Mouse (Mus musculus): Measurements from ENCODE around the gene Sycn. TPM values are rescaled to one million over a fixed set of nuclear protein-coding genes. Genes with fewer than 3 reads are reported as not detected.
"Not testable (repeated sequence)": the region's sequence is repeated elsewhere in the genome, so short reads cannot be mapped to it uniquely, and the experiment has no call there.

Gene Sycn
- polyA plus RNA-seq (2015; fragmentation: Nextera tagmentation; extraction: Ambion mirVana), result not detected in 2 replicates

- Histone ChIP-seq H3K9ac (replicated peaks) (no peak within 1 kb of the TSS), H3K4me3 (no peak within 1 kb of the TSS), H3K9me3 (no peaks in the 10 kb centered on the region), H3K4me2 (replicated peaks) (no peak within 1 kb of the TSS), H3K4me1 (peaks cover 7% of the 10 kb centered on the region; the same call in 1 of the 2 replicates), H3K27ac (replicated peaks) (no peak within 1 kb of the TSS), H3K36me3 (no peaks in the 10 kb centered on the region), H3K27me3 (peaks cover 16% of the 10 kb centered on the region)
- no peak for ATAC-seq (replicated peaks)
- 90% methylated on average over 4 of the region's 4 CpGs for WGBS
Measured at GRCm38 (mm10) chr7:28540526-28540925, at the start of gene Sycn. Gene Sycn, plus strand, starts transcription at chr7:28540885.

DNA sequence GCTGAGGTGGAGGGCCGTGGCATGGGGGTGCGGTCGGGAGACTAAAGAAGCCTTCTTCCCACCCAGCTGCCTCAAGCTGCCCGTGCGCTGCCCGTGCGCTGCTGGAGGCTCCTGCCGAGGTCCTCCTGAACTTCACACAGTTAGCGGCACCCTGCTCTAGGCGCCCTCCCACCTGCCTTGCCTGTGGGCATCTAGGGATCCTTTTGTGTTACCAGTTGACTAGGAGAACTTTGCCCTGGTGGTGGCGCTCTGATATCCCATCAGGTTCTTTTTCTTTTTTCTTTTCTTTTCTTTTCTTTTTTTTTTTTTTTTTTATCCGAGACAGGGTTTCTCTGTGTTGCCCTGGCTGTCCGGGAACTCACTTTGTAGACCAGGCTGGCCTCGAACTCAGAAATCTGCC lies 49.8 kb upstream of the Sycn start:
- Histone ChIP-seq H3K27ac (replicated peaks) (no peak overlapping the region), H3K4me3 (no peak overlapping the region), H3K36me3 (no peaks in the 10 kb centered on the region), H3K9me3 (no peaks in the 10 kb centered on the region), H3K27me3 (peaks cover 4% of the 10 kb centered on the region; the same call in 1 of the 2 replicates), H3K4me2 (replicated peaks) (no peak overlapping the region), H3K9ac (replicated peaks) (no peak overlapping the region), H3K4me1 (no peaks in the 10 kb centered on the region)
- WGBS, result 34% methylated on average over 14 of the region's 14 CpGs
- ATAC-seq (replicated peaks), result no peak

- no peaks in the 10 kb centered on the region for H3K9me3 ChIP-seq
- H3K9ac ChIP-seq (replicated peaks), result no peak overlapping the region
- no peak overlapping the region for H3K4me3 ChIP-seq
- ATAC-seq (replicated peaks), result no peak
- no peak overlapping the region for H3K4me2 ChIP-seq (replicated peaks)
- peaks cover 3% of the 10 kb centered on the region; the same call in 1 of the 2 replicates for H3K27me3 ChIP-seq
- H3K4me1 ChIP-seq, result no peaks in the 10 kb centered on the region
- H3K36me3 ChIP-seq, result no peaks in the 10 kb centered on the region
- H3K27ac ChIP-seq (replicated peaks), result no peak overlapping the region
- 84% methylated on average over 8 of the region's 8 CpGs for WGBS
Measured at GRCm38 (mm10) chr7:28492310-28492709, 48.4 kb upstream of the Sycn start.

DNA sequence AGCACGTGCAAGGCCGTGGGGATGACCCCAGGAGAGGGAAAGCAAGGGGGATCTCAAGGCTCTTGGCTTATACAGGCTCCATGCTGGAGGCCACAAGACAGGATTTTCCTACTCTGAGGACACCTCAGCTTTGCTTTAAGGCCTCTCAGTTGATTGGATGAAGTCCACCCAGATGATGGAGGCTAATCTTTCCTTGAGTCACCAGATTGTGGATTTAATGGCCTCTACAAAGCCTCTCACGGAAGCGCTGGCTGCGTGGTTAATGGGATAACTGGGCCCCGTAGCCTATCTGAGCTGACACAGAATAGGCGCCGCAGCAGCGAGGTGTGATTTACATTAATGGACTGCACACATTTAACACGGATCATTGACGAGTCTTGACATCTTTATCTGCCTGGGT lies 45.3 kb upstream of the Sycn start:
- WGBS, result 68% methylated on average over 11 of the region's 11 CpGs
- H3K27ac ChIP-seq (replicated peaks), result no peak overlapping the region

GRCm38 (mm10) chr7:28505585-28505984 lies 35.1 kb upstream of the Sycn start:
- no peaks in the 10 kb centered on the region for H3K27me3 ChIP-seq
- no peak overlapping the region for H3K27ac ChIP-seq (replicated peaks)
- WGBS, result 5% methylated on average over 5 of the region's 5 CpGs
- H3K9me3 ChIP-seq, result no peaks in the 10 kb centered on the region
- no peaks in the 10 kb centered on the region for H3K36me3 ChIP-seq
- no peak overlapping the region for H3K4me3 ChIP-seq
- H3K9ac ChIP-seq (replicated peaks), result no peak overlapping the region
- no peak overlapping the region for H3K4me2 ChIP-seq (replicated peaks)
- H3K4me1 ChIP-seq, result no peaks in the 10 kb centered on the region
- ATAC-seq (replicated peaks), result no peak

More for the DNA sequence above, 45.3 kb upstream of the Sycn start:
- Histone ChIP-seq H3K9ac (replicated peaks) (no peak overlapping the region), H3K36me3 (no peaks in the 10 kb centered on the region), H3K27me3 (no peaks in the 10 kb centered on the region), H3K4me2 (replicated peaks) (no peak overlapping the region), H3K9me3 (no peaks in the 10 kb centered on the region), H3K4me1 (no peaks in the 10 kb centered on the region), H3K4me3 (no peak overlapping the region)
- no peak for ATAC-seq (replicated peaks)

GRCm38 (mm10) chr7:28509121-28509520 lies 31.6 kb upstream of the Sycn start:
- H3K27ac ChIP-seq (replicated peaks); H3K4me2 ChIP-seq (replicated peaks); ATAC-seq (replicated peaks); H3K9me3 ChIP-seq; H3K9ac ChIP-seq (replicated peaks); H3K36me3 ChIP-seq; H3K4me3 ChIP-seq; H3K4me1 ChIP-seq; H3K27me3 ChIP-seq: not testable (repeated sequence)
- WGBS, result 61% methylated on average over 2 of the region's 2 CpGs

DNA sequence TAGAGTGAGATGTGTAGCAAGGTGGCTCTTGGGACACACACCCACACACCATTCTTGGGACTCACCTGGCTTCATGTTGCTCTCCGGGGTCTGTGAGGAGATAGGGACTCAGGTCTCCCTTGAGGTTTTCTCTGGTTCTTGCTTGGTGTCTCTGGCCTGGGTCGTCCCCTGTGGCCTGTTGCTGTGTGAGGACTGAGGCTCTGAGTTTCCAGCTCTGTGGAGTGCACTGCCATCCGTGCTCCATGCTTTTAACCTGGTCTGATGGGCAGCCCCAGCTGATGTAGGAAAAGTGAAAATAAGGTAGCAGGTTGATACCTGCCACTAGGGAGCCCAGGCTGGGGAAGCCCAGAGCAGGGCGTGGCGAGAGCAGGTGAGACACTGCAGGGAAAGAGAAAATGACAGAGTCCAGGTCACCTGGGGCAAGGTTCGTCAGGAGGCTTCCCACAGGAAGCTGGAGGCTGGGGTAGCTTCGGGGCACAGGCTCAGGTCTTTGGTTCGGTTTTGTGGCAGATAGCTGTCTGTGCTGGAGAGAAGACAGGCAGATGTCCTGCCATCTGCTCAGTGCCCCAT lies 30.2 kb upstream of the Sycn start, which contains the start of gene Ifnl2:
Ifnl2 (minus strand) TSS at position 51 of the 570 bp plus-strand sequence.
- H3K4me1 ChIP-seq; H3K4me2 ChIP-seq (replicated peaks); H3K9me3 ChIP-seq; H3K36me3 ChIP-seq; H3K9ac ChIP-seq (replicated peaks); H3K4me3 ChIP-seq; H3K27ac ChIP-seq (replicated peaks); ATAC-seq (replicated peaks); H3K27me3 ChIP-seq: not testable (repeated sequence)
- 66% methylated on average over 8 of the region's 8 CpGs for WGBS

DNA sequence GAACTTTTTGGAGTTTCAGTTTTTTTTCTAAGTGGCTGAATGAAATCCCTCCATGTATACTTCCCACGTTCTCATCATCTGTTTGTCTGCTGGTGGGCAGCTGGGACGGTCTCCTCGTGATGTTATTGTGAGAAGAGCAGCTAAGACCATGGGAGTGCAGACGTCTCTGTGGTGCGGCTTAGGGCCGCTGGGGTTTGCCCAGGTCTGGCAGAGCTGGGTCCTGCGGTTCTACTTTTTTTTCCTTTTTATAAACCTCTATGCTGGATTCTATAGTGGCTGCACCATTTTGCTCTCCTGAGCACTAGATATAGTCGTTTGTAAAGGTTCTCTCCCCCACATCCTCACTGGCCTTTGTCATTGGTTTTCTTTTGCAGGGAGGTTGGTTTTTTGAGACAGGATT lies 29.2 kb upstream of the Sycn start:
- no peak for ATAC-seq (replicated peaks)
- Histone ChIP-seq H3K9ac (replicated peaks) (no peak overlapping the region), H3K4me1 (no peaks in the 10 kb centered on the region), H3K4me2 (replicated peaks) (no peak overlapping the region), H3K4me3 (no peak overlapping the region), H3K9me3 (no peaks in the 10 kb centered on the region), H3K27ac (replicated peaks) (no peak overlapping the region), H3K27me3 (no peaks in the 10 kb centered on the region), H3K36me3 (no peaks in the 10 kb centered on the region)
- WGBS, result 75% methylated on average over 8 of the region's 8 CpGs

GRCm38 (mm10) chr7:28522536-28522935 lies 18.1 kb upstream of the Sycn start, which contains the start of gene Ifnl3:
Gene Ifnl3, plus strand, starts transcription at chr7:28522836.
- WGBS, result 89% methylated on average over 5 of the region's 6 CpGs
- H3K9me3 ChIP-seq; H3K9ac ChIP-seq (replicated peaks); H3K27me3 ChIP-seq; H3K4me2 ChIP-seq (replicated peaks); ATAC-seq (replicated peaks); H3K36me3 ChIP-seq; H3K4me1 ChIP-seq; H3K4me3 ChIP-seq; H3K27ac ChIP-seq (replicated peaks): not testable (repeated sequence)

GRCm38 (mm10) chr7:28527922-28528719 lies 12.6 kb upstream of the Sycn start:
- Histone ChIP-seq H3K4me3 (no peak overlapping the region), H3K4me1 (no peaks in the 10 kb centered on the region), H3K27me3 (no peaks in the 10 kb centered on the region), H3K9ac (replicated peaks) (no peak overlapping the region), H3K9me3 (no peaks in the 10 kb centered on the region), H3K27ac (replicated peaks) (no peak overlapping the region), H3K4me2 (replicated peaks) (no peak overlapping the region), H3K36me3 (no peaks in the 10 kb centered on the region)
- no peak for ATAC-seq (replicated peaks)
- 9% methylated on average over 19 of the region's 19 CpGs for WGBS

DNA sequence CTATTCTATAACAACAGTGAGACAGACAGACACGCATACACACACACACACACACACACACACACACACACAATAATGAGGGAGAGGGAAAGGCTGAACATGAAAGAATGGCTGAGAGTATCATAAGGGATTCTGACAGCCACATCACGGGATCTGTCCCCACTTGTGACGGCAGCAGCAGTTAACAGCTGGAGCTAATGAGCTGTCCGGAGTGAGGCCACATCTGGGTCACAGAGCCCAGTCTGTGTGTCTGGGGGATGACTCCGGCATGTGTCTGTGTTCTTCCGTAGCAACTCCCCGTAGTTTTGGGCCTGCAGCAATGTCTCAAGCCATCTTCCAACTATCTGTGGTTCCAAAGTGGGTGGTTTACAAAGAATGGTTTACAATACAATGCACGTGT lies 8.7 kb upstream of the Sycn start:
- H3K4me3 ChIP-seq, result no peak overlapping the region
- no peaks in the 10 kb centered on the region for H3K4me1 ChIP-seq
- ATAC-seq (replicated peaks), result no peak
- H3K27me3 ChIP-seq, result no peaks in the 10 kb centered on the region
- no peak overlapping the region for H3K4me2 ChIP-seq (replicated peaks)
- no peaks in the 10 kb centered on the region for H3K36me3 ChIP-seq
- no peak overlapping the region for H3K9ac ChIP-seq (replicated peaks)
- 75% methylated on average over 8 of the region's 8 CpGs for WGBS
- no peaks in the 10 kb centered on the region for H3K9me3 ChIP-seq
- H3K27ac ChIP-seq (replicated peaks), result no peak overlapping the region

GRCm38 (mm10) chr7:28538886-28539285 lies 1.8 kb upstream of the Sycn start:
- not testable (repeated sequence) for H3K4me1 ChIP-seq; H3K4me2 ChIP-seq (replicated peaks); H3K27ac ChIP-seq (replicated peaks); ATAC-seq (replicated peaks); H3K9ac ChIP-seq (replicated peaks); H3K36me3 ChIP-seq; H3K9me3 ChIP-seq; H3K27me3 ChIP-seq; H3K4me3 ChIP-seq
- 95% methylated on average over 6 of the region's 6 CpGs for WGBS

All from forebrain, embryonic 15.5 days (tissue).